Mouse (Mus musculus): ENCODE data around the gene Cfi. TPM values are rescaled to one million over a fixed set of nuclear protein-coding genes. Genes with fewer than 3 reads are reported as not detected.

The Cfi gene
- total and polyA plus RNA-seq, 3 experiments: not detected

DNA sequence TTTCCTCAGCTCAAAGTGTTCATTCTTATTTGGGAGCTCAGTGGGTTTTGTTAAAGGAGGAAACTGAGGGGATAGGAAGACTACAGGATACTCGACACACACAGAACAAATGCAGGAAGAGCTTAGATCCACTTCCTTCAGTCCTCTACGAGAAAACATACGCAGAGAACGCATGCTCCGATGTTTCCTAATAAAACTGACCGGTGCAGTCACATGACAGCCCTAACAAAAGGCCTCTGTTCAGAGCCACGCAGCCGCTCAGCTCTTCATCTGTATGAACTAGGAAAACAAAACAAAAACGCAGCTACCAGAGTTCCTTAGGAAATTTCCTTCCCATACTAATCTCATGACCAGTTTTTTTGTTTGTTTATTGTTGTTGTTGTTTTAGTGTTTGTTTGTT, 14.8 kb upstream of the Cfi start:
- H3K36me3 ChIP-seq (replicated peaks): peaks cover 64% of the 10 kb centered on the region
- H3K27me3 ChIP-seq (ENCODE audit: insufficient read depth, low read length): no peaks in the 10 kb centered on the region
- DNase-seq (ENCODE audit: low spot score): no peak
- H3K4me3 ChIP-seq (ENCODE audit: low read depth, low read length): no peak overlapping the region
- ATAC-seq (ENCODE audit: extremely low read depth, insufficient number of reproducible peaks, low FRiP score, poor library complexity, severe bottlenecking): no peak
- H3K4me1 ChIP-seq (ENCODE audit: insufficient read depth, low read depth, low read length): peaks cover 6% of the 10 kb centered on the region; the same call in 1 of the 2 replicates
- no peaks in the 10 kb centered on the region for H3K9me3 ChIP-seq (replicated peaks)
- no peak for TF ChIP-seq GATA1 (IDR thresholded peaks at IDR 0.05; ENCODE audit: borderline replicate concordance, low read length)
- no peak for TF ChIP-seq TAL1 (conservative IDR thresholded peaks at IDR 0.05; ENCODE audit: low read depth, low read length)
- no peak for TF ChIP-seq POLR2AphosphoS5 (IDR thresholded peaks at IDR 0.05; ENCODE audit: insufficient replicate concordance, low read depth, low read length)
- TF ChIP-seq CTCF (IDR thresholded peaks at IDR 0.05; ENCODE audit: low read depth, low read length): no peak
- TF ChIP-seq GATA2 (IDR thresholded peaks at IDR 0.05; ENCODE audit: borderline replicate concordance, low read depth, low read length): no peak

DNA sequence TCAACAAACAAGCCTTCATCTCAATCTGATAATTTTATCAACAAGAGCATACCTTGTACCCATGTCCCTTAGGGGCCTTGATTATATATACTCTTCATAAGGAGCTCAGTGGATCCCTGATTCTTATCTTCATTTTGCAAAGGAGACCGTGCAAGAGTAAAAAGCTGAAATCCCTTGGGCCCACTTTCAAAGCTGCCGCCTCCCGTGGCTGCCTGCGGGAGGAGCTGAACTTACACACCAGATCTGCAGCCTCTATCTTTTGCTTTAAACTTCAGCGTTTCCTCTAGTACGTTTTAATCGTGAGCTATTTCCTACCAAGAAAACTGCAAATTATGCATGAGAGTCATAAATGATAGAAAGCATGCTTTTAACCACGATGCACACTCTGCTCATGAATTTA, 13.9 kb upstream of the Cfi start:
- Histone ChIP-seq H3K36me3 (replicated peaks) (peaks cover 73% of the 10 kb centered on the region), H3K4me3 (ENCODE audit: low read depth, low read length) (no peak overlapping the region), H3K4me1 (ENCODE audit: insufficient read depth, low read depth, low read length) (peaks cover 8% of the 10 kb centered on the region), H3K9me3 (replicated peaks) (no peaks in the 10 kb centered on the region), H3K27me3 (ENCODE audit: insufficient read depth, low read length) (no peaks in the 10 kb centered on the region)
- no peak for ATAC-seq (ENCODE audit: extremely low read depth, insufficient number of reproducible peaks, low FRiP score, poor library complexity, severe bottlenecking)
- TF ChIP-seq GATA2 (IDR thresholded peaks at IDR 0.05; ENCODE audit: borderline replicate concordance, low read depth, low read length): no peak
- TF ChIP-seq POLR2AphosphoS5 (IDR thresholded peaks at IDR 0.05; ENCODE audit: insufficient replicate concordance, low read depth, low read length): no peak
- TF ChIP-seq GATA1 (IDR thresholded peaks at IDR 0.05; ENCODE audit: borderline replicate concordance, low read length): no peak
- no peak for TF ChIP-seq TAL1 (conservative IDR thresholded peaks at IDR 0.05; ENCODE audit: low read depth, low read length)
- no peak for DNase-seq (ENCODE audit: low spot score)

- Histone ChIP-seq H3K27me3 (ENCODE audit: insufficient read depth, low read length) (no peaks in the 10 kb centered on the region), H3K4me1 (ENCODE audit: insufficient read depth, low read depth, low read length) (peaks cover 10% of the 10 kb centered on the region), H3K9me3 (replicated peaks) (no peaks in the 10 kb centered on the region), H3K4me3 (ENCODE audit: low read depth, low read length) (no peak within 1 kb of the TSS), H3K36me3 (replicated peaks) (peaks cover 77% of the 10 kb centered on the region)
- DNase-seq (ENCODE audit: low spot score) (no peak), ATAC-seq (ENCODE audit: extremely low read depth, insufficient number of reproducible peaks, low FRiP score, poor library complexity, severe bottlenecking) (no peak)
- TF ChIP-seq GATA2 (IDR thresholded peaks at IDR 0.05; ENCODE audit: borderline replicate concordance, low read depth, low read length) (no peak), POLR2AphosphoS5 (IDR thresholded peaks at IDR 0.05; ENCODE audit: insufficient replicate concordance, low read depth, low read length) (no peak), CTCF (IDR thresholded peaks at IDR 0.05; ENCODE audit: low read depth, low read length) (no peak)
These were observed 13.4 kb upstream of the Cfi start, which contains the start of gene Rrh for GRCm38 (mm10) chr3:129822206-129822775. Gene Rrh (minus strand): TSS chr3:129822587.

- peaks cover 20% of the 10 kb centered on the region for H3K4me1 ChIP-seq (ENCODE audit: insufficient read depth, low read depth, low read length)
- TF ChIP-seq CTCF (IDR thresholded peaks at IDR 0.05; ENCODE audit: low read depth, low read length) (0 out of 2 replicates have a peak, but pooled peaks have one; percentile 10), GATA2 (IDR thresholded peaks at IDR 0.05; ENCODE audit: borderline replicate concordance, low read depth, low read length) (no peak), GATA1 (IDR thresholded peaks at IDR 0.05; ENCODE audit: borderline replicate concordance, low read length) (no peak)
- H3K4me3 ChIP-seq (ENCODE audit: low read depth, low read length): no peak overlapping the region
- no peaks in the 10 kb centered on the region for H3K27me3 ChIP-seq (ENCODE audit: insufficient read depth, low read length)
- H3K36me3 ChIP-seq (replicated peaks): peaks cover 85% of the 10 kb centered on the region
- peak; percentile 65 for ATAC-seq (ENCODE audit: extremely low read depth, insufficient number of reproducible peaks, low FRiP score, poor library complexity, severe bottlenecking)
- peak; percentile 49 for DNase-seq (ENCODE audit: low spot score)
- H3K9me3 ChIP-seq (replicated peaks): no peaks in the 10 kb centered on the region
These were observed 12.4 kb upstream of the Cfi start for GRCm38 (mm10) chr3:129823293-129823692.

DNA sequence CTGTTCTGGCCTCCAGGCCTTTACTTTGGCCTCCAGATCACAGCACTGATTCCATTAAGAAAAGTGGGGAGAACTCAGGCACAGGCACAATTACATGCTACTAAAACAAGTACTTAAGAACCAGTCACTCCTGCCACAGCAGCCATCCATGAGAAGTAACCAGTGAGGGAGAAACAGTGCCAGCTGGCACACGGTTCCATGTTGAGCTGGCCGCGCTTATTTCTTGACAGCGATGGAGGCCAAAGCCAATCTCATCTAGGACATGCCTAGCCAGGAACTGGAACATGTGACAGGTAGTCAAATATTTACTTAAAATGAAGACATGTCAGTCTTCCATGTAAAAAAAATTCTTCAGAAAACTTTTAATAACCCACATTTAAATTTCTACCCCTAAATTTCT, 11.5 kb upstream of the Cfi start:
- Histone ChIP-seq H3K4me1 (ENCODE audit: insufficient read depth, low read depth, low read length) (peaks cover 26% of the 10 kb centered on the region), H3K36me3 (replicated peaks) (peaks cover 89% of the 10 kb centered on the region), H3K9me3 (replicated peaks) (no peaks in the 10 kb centered on the region), H3K4me3 (ENCODE audit: low read depth, low read length) (no peak overlapping the region), H3K27me3 (ENCODE audit: insufficient read depth, low read length) (no peaks in the 10 kb centered on the region)
- TF ChIP-seq GATA1 (IDR thresholded peaks at IDR 0.05; ENCODE audit: borderline replicate concordance, low read length) (no peak), POLR2AphosphoS5 (IDR thresholded peaks at IDR 0.05; ENCODE audit: insufficient replicate concordance, low read depth, low read length) (no peak), GATA2 (IDR thresholded peaks at IDR 0.05; ENCODE audit: borderline replicate concordance, low read depth, low read length) (no peak), TAL1 (conservative IDR thresholded peaks at IDR 0.05; ENCODE audit: low read depth, low read length) (no peak), CTCF (IDR thresholded peaks at IDR 0.05; ENCODE audit: low read depth, low read length) (no peak)
- no peak for DNase-seq (ENCODE audit: low spot score)
- ATAC-seq (ENCODE audit: extremely low read depth, insufficient number of reproducible peaks, low FRiP score, poor library complexity, severe bottlenecking): no peak

- H3K36me3 ChIP-seq (replicated peaks): peaks cover 90% of the 10 kb centered on the region
- ATAC-seq (ENCODE audit: extremely low read depth, insufficient number of reproducible peaks, low FRiP score, poor library complexity, severe bottlenecking): no peak
These were observed 10.8 kb upstream of the Cfi start for GRCm38 (mm10) chr3:129824891-129825290.

DNA sequence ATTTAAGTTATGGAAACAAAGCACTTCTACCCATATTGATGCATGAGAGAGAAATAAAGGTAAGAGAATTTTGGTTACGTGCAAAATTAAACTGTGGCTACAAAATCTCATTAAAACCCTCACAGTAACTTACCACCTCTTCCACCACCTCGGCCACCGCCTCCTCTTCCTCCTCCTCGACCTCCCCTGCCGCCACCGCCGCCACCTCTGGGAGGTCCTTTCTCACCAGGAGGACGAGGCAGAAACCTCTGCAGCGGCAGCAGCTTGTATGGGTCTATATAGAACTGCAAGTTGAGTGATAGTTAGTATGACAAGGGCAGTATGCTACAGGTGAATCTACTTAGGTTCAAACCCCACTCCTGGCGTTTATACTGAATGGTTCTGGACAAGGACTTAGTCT, 9.0 kb upstream of the Cfi start:
- TF ChIP-seq TAL1 (conservative IDR thresholded peaks at IDR 0.05; ENCODE audit: low read depth, low read length): no peak
- no peak for TF ChIP-seq CTCF (IDR thresholded peaks at IDR 0.05; ENCODE audit: low read depth, low read length)
- no peak for TF ChIP-seq GATA2 (IDR thresholded peaks at IDR 0.05; ENCODE audit: borderline replicate concordance, low read depth, low read length)
- TF ChIP-seq POLR2AphosphoS5 (IDR thresholded peaks at IDR 0.05; ENCODE audit: insufficient replicate concordance, low read depth, low read length): no peak
- TF ChIP-seq GATA1 (IDR thresholded peaks at IDR 0.05; ENCODE audit: borderline replicate concordance, low read length): no peak
- Histone ChIP-seq H3K9me3 (replicated peaks) (no peaks in the 10 kb centered on the region), H3K36me3 (replicated peaks) (peaks cover 77% of the 10 kb centered on the region), H3K4me1 (ENCODE audit: insufficient read depth, low read depth, low read length) (peaks cover 36% of the 10 kb centered on the region), H3K4me3 (ENCODE audit: low read depth, low read length) (no peak overlapping the region), H3K27me3 (ENCODE audit: insufficient read depth, low read length) (no peaks in the 10 kb centered on the region)
- ATAC-seq (ENCODE audit: extremely low read depth, insufficient number of reproducible peaks, low FRiP score, poor library complexity, severe bottlenecking): no peak
- DNase-seq (ENCODE audit: low spot score): no peak

More at GRCm38 (mm10) chr3:129824891-129825290, 10.8 kb upstream of the Cfi start:
- DNase-seq (ENCODE audit: low spot score): no peak
- TF ChIP-seq GATA2 (IDR thresholded peaks at IDR 0.05; ENCODE audit: borderline replicate concordance, low read depth, low read length) (no peak), POLR2AphosphoS5 (IDR thresholded peaks at IDR 0.05; ENCODE audit: insufficient replicate concordance, low read depth, low read length) (no peak)
- Histone ChIP-seq H3K27me3 (ENCODE audit: insufficient read depth, low read length) (no peaks in the 10 kb centered on the region), H3K9me3 (replicated peaks) (no peaks in the 10 kb centered on the region), H3K4me3 (ENCODE audit: low read depth, low read length) (no peak overlapping the region), H3K4me1 (ENCODE audit: insufficient read depth, low read depth, low read length) (peaks cover 33% of the 10 kb centered on the region)

Measured in G1E (cell line).